Mouse (Mus musculus) olfactory bulb, adult 2 months (tissue): ENCODE measurements around the gene Apopt1.

Source experiments
- CTCF ChIP-seq: fragments of 200-500 bp; IDR thresholded peaks from 2 replicates; pipeline ENCODE4 v1.5.1; 2012; ENCODE audit warnings: low read depth, mild to moderate bottlenecking, low read length, moderate library complexity; ENCODE audit not compliant: insufficient read depth
- POLR2A ChIP-seq: fragments of 200-500 bp; IDR thresholded peaks from 2 replicates; pipeline ENCODE4 v1.6.1; 2012; ENCODE audit warnings: mild to moderate bottlenecking, low read depth, low read length, moderate library complexity; ENCODE audit not compliant: insufficient read depth

GRCm38 (mm10) chr12:111768322-111768928 is 55.4 kb downstream of the Apopt1 start:
- TF ChIP-seq CTCF (no peak), POLR2A (no peak)
